Mouse (Mus musculus) hindbrain, embryonic 10.5 days (tissue): ENCODE results near the gene Nptxr. TPM values are rescaled to one million over a fixed set of nuclear protein-coding genes. Genes with fewer than 3 reads are reported as not detected.

ENCODE experiments used
- DNase-seq: peaks from one replicate; pipeline ENCODE4 v3.0.0-alpha.2; 2017; ENCODE audit warnings: low spot score
- H3K27ac ChIP-seq: fragments of 300-500 bp; sonication (generic); 2 replicates; pipeline ENCODE4 v1.5.1; 2016; ENCODE audit warnings: mild to moderate bottlenecking, moderate library complexity
- H3K27me3 ChIP-seq: fragments of 300-500 bp; sonication (generic); 2 replicates; pipeline ENCODE4 v1.6.1; 2016; ENCODE audit warnings: mild to moderate bottlenecking; ENCODE audit not compliant: poor library complexity, insufficient read depth, severe bottlenecking
- H3K36me3 ChIP-seq: fragments of 300-500 bp; sonication (generic); 2 replicates; pipeline ENCODE4 v1.6.1; 2016; ENCODE audit warnings: mild to moderate bottlenecking, moderate library complexity
- H3K4me1 ChIP-seq: fragments of 300-500 bp; sonication (generic); replicated peaks from 2 replicates; pipeline ENCODE4 v1.6.1; 2016; ENCODE audit warnings: mild to moderate bottlenecking
- H3K4me3 ChIP-seq: fragments of 300-500 bp; sonication (generic); 2 replicates; pipeline ENCODE4 v1.5.1; 2016; ENCODE audit warnings: mild to moderate bottlenecking, moderate library complexity
- H3K9me3 ChIP-seq: fragments of 300-500 bp; sonication (generic); 2 replicates; pipeline ENCODE4 v1.6.1; 2016; ENCODE audit warnings: mild to moderate bottlenecking, moderate library complexity
- WGBS: fragments of 180-500 bp; shearing (Covaris S2); methylation state at CpG from one replicate; pipeline ENCODE4 v1.1.7; 2016; 5-methylcytosine and 5-hydroxymethylcytosine counted together
- polyA plus RNA-seq: library from polyadenylated mRNA; unstranded; fragments of >200 nt; fragmentation: Nextera tagmentation; extraction: Ambion mirVana; gene quantifications from 2 replicates; pipeline ENCODE4 v1.2.1, GENCODE M21; 2016

Gene Nptxr
- polyA plus RNA-seq, 1 experiment from 2014 or later = 4.6 TPM

GRCm38 (mm10) chr15:79740739-79741138 lies 63.8 kb downstream of the Nptxr start:
- WGBS = 83% methylated on average over 3 of the region's 3 CpGs
- H3K27ac ChIP-seq = no peak overlapping the region
- peaks cover 38% of the 10 kb centered on the region for H3K36me3 ChIP-seq
- no peak for DNase-seq
- H3K4me3 ChIP-seq = peak overlapping the region; percentile 96; the same call in 1 of the 2 replicates
- H3K27me3 ChIP-seq = no peaks in the 10 kb centered on the region
- 0 out of 2 replicates have a peak, but pooled peaks cover 4% of the 10 kb centered on the region for H3K9me3 ChIP-seq
- peaks cover 38% of the 10 kb centered on the region for H3K4me1 ChIP-seq

Other genes starting within 250 kb of the Nptxr start
- gene Dmc1, start 199.7 kb downstream of the Nptxr start, polyA plus RNA-seq = 1.2 and 1.5 TPM in 2 replicates
- gene Fam227a, start 145.8 kb downstream of the Nptxr start, polyA plus RNA-seq = 2.2 and 2.4 TPM in 2 replicates
- gene Cby1, start 145.6 kb downstream of the Nptxr start, polyA plus RNA-seq = 71.0 and 91.5 TPM in 2 replicates
- 280 and 301 TPM in 2 replicates for gene Tomm22, start 133.9 kb downstream of the Nptxr start, polyA plus RNA-seq
- gene Josd1, start 116.8 kb downstream of the Nptxr start, polyA plus RNA-seq = 18.6 and 20.7 TPM in 2 replicates
- gene Gtpbp1, start 113.9 kb downstream of the Nptxr start, polyA plus RNA-seq = 44.7 and 44.8 TPM in 2 replicates
- 2.0 and 5.0 TPM in 2 replicates for gene Sun2, start 62.2 kb downstream of the Nptxr start, polyA plus RNA-seq
- gene Dnal4, start 26.9 kb downstream of the Nptxr start, polyA plus RNA-seq = 68.0 and 83.0 TPM in 2 replicates
- gene Npcd, start 29.5 kb upstream of the Nptxr start, polyA plus RNA-seq = 0.14 and 0.17 TPM in 2 replicates
- gene Cbx6, start 29.9 kb upstream of the Nptxr start, polyA plus RNA-seq = 20.7 and 26.1 TPM in 2 replicates
- gene Apobec3, start 86.9 kb upstream of the Nptxr start, polyA plus RNA-seq = 6.9 and 9.0 TPM in 2 replicates
- 2.4 and 2.9 TPM in 2 replicates for gene Cbx7, start 166.4 kb upstream of the Nptxr start, polyA plus RNA-seq
- 1.6 and 1.8 TPM in 2 replicates for gene Pdgfb, start 210.2 kb upstream of the Nptxr start, polyA plus RNA-seq